Mouse (Mus musculus) forebrain, embryonic 11.5 days (tissue): Measurements from ENCODE around the gene Nsmf. TPM values are rescaled to one million over a fixed set of nuclear protein-coding genes. Genes with fewer than 3 reads are reported as not detected.
A peak's percentile ranks its signal among the peaks of the same experiment; 100 is the strongest.

Source experiments
- ATAC-seq: fragments of 200-750 bp; cut with Nextera tagmentation; replicated peaks from 2 replicates; pipeline ENCODE4 v1.8.0; 2017; ENCODE audit warnings: moderate TSS enrichment; ENCODE audit not compliant: low FRiP score
- DNase-seq: peaks from one replicate; pipeline ENCODE4 v3.0.0-alpha.2; 2017; ENCODE audit warnings: low spot score
- H3K27ac ChIP-seq: fragments of 300-500 bp; sonication (generic); 2 replicates; pipeline ENCODE4 v1.5.1; 2014; ENCODE audit warnings: low read depth, low read length
- H3K27me3 ChIP-seq: fragments of 300-500 bp; sonication (generic); 2 replicates; pipeline ENCODE4 v1.6.1; 2014; ENCODE audit warnings: mild to moderate bottlenecking, low read length, mixed read lengths; ENCODE audit not compliant: control insufficient read depth, insufficient read depth
- H3K36me3 ChIP-seq: fragments of 300-500 bp; sonication (generic); 2 replicates; pipeline ENCODE4 v1.6.1; 2014; ENCODE audit warnings: mild to moderate bottlenecking, low read length, moderate library complexity, mixed read lengths; ENCODE audit not compliant: control insufficient read depth, insufficient read depth
- H3K4me1 ChIP-seq: fragments of 300-500 bp; sonication (generic); replicated peaks from 2 replicates; pipeline ENCODE4 v1.6.1; 2014; ENCODE audit warnings: low read length, mixed read lengths; ENCODE audit not compliant: control insufficient read depth, insufficient read depth
- H3K4me2 ChIP-seq: fragments of 300-500 bp; sonication (generic); 2 replicates; pipeline ENCODE4 v1.6.1; 2014; ENCODE audit warnings: low read depth, mild to moderate bottlenecking, low read length, moderate library complexity, mixed read lengths; ENCODE audit not compliant: severe bottlenecking
- H3K4me3 ChIP-seq: fragments of 300-500 bp; sonication (generic); 2 replicates; pipeline ENCODE4 v1.5.1; 2014; ENCODE audit warnings: low read depth, low read length
- H3K9ac ChIP-seq: fragments of 300-500 bp; sonication (generic); 2 replicates; pipeline ENCODE4 v1.6.1; 2014; ENCODE audit warnings: low read length
- H3K9me3 ChIP-seq: fragments of 300-500 bp; sonication (generic); 2 replicates; pipeline ENCODE4 v1.6.1; 2016; ENCODE audit warnings: low read length, mixed read lengths; ENCODE audit not compliant: control insufficient read depth
- WGBS: fragments of 180-500 bp; shearing (Covaris S2); extraction: QIAGEN DNeasy Blood & Tissue Kit; methylation state at CpG from one replicate; pipeline ENCODE4 v1.1.7; 2014; 5-methylcytosine and 5-hydroxymethylcytosine counted together
- polyA plus RNA-seq: library from polyadenylated mRNA; unstranded; fragments of >200 nt; fragmentation: Nextera tagmentation; extraction: Ambion mirVana; gene quantifications from 2 replicates; pipeline ENCODE4 v1.2.1, GENCODE M21; 2014

Nsmf gene
- polyA plus RNA-seq, 1 experiment from 2014 or later: 81.2 TPM

DNA sequence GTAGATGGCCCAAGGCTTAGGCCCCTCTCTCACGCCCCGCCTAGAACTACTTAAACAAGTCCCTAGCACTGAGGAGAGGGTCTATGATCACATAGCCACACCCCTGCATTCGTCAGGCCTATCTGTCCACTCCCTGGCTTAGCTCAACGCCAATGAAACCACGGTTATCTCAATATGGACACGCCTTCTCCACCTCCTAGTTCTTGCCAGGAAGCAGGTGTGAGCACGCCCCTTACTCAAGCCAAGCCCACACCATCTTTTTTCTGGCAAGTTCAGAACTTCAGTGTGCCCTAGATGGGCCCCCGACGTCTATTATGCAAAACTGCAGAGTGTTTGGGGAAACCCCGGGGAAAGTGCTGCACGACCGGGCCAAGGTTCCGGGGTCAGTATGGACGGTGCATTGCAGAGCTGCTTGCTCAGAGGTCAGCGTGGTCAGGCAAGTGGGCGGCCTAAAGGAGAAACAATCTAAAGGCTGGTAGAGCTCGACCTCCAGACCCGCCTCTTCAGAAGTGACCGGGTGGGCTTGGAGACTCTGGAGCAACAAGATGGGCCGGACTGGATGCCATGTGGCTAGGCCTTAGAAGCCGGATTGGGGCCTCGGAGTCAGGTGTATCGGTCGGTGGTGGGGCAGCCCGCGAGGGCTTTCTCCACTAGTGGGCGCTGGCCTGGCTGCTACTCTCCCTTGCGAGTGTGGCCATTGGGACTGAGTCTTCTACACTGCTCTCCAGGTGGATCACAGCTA lies 41.1 kb downstream of the Nsmf start, which contains the start of gene Noxa1:
Gene Noxa1 (minus strand): TSS at position 41 of the 742 bp plus-strand sequence.
- H3K9ac ChIP-seq: no peak within 1 kb of the TSS
- ATAC-seq (no peak), DNase-seq (peak; percentile 50)
- H3K27ac ChIP-seq: no peak within 1 kb of the TSS
- H3K4me3 ChIP-seq: no peak within 1 kb of the TSS
- WGBS: 51% methylated on average over 28 of the region's 28 CpGs
- H3K4me2 ChIP-seq: no peak within 1 kb of the TSS
- peaks cover 8% of the 10 kb centered on the region; the same call in 1 of the 2 replicates for H3K4me1 ChIP-seq
- H3K27me3 ChIP-seq: no peaks in the 10 kb centered on the region; the same call in none of the 2 replicates
- no peaks in the 10 kb centered on the region for H3K36me3 ChIP-seq
- no peaks in the 10 kb centered on the region for H3K9me3 ChIP-seq

DNA sequence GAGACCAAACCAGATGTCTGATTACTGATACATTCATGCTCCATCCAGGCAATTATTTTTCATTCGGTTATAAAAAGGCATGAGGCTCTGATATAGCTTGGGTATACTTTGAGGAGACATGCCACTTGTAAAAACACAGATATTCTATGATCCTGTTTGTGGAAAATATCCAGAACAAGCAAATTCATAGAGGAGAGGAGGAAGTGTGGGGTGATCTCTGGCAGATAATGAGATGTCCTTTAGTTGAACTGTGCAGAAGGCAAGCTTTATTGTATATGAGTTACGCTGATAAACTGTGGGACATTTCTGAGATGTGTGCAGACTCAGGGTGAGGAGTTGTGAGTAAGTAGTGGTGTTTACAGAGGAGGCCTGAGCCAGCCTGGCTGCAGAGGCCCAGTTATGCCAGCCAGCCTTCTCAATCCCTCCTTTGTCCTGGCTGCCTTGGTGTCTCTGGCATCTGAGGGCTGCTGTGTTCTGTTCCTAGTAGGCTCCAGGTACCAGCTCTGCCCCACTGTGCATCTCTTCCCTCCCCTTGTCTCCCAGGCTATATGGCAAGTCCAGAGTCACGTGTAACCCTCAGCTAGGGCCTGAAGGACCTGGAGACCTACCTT lies 44.0 kb downstream of the Nsmf start:
- H3K36me3 ChIP-seq: no peaks in the 10 kb centered on the region
- H3K4me3 ChIP-seq: no peak overlapping the region
- H3K27me3 ChIP-seq: no peaks in the 10 kb centered on the region; the same call in none of the 2 replicates
- H3K9ac ChIP-seq: no peak overlapping the region
- no peak overlapping the region for H3K27ac ChIP-seq
- no peak overlapping the region for H3K4me2 ChIP-seq
- peak; percentile 42 for DNase-seq
- no peak for ATAC-seq
- whole genome bisulfite sequencing: 87% methylated on average over 3 of the region's 3 CpGs
- peaks cover 8% of the 10 kb centered on the region; the same call in 1 of the 2 replicates for H3K4me1 ChIP-seq
- H3K9me3 ChIP-seq: no peaks in the 10 kb centered on the region

DNA sequence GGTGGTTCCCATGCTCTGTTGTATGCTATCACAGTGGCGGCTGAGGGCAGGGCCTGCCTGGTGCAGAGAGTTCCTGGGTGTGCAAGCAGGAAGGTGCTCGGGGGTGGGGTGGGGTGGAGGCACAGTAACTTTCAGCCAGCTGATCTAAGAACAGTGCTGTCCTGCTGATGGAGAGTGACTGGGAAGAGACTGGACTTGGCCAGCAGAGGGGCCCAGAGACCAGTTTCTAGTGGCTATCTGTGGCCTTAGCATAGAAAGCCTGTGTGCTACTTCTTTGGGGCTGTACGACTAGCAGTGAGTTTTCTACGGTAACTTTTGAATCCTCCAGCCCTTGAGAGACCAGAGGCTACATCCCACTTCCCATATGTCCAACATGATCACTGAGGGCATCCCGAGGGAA lies 44.8 kb downstream of the Nsmf start:
- ATAC-seq: peak; percentile 79

DNA sequence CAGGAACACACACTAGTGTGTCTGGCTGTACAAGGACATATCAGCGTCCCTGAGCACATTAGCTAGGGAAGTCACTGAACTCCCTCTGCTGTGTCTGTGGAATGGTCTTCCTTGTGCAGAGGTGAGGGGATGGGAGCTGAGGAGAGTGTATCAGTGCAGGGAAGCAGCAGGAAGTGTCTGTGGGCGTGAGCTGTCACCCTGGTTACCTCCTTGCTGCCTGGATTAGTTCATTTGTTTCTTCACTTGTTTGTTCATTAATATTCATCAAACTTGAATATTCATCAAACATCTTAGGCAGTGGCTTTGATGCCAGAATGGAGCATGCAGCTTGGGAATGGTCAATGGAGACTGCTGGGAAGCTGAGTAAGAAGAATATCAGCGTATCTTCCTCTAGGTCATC lies 45.5 kb downstream of the Nsmf start:
- Histone ChIP-seq H3K4me1 (peaks cover 8% of the 10 kb centered on the region; the same call in 1 of the 2 replicates), H3K27me3 (no peaks in the 10 kb centered on the region), H3K4me3 (no peak overlapping the region), H3K4me2 (no peak overlapping the region), H3K9me3 (no peaks in the 10 kb centered on the region), H3K27ac (no peak overlapping the region), H3K36me3 (no peaks in the 10 kb centered on the region), H3K9ac (no peak overlapping the region)
- WGBS: 76% methylated on average over 3 of the region's 3 CpGs
- ATAC-seq (no peak), DNase-seq (no peak)

More for the DNA sequence above, 44.8 kb downstream of the Nsmf start:
- Histone ChIP-seq H3K27me3 (no peaks in the 10 kb centered on the region; the same call in none of the 2 replicates), H3K4me1 (peaks cover 8% of the 10 kb centered on the region; the same call in 1 of the 2 replicates), H3K4me2 (no peak overlapping the region), H3K9ac (no peak overlapping the region), H3K4me3 (no peak overlapping the region), H3K27ac (no peak overlapping the region), H3K36me3 (no peaks in the 10 kb centered on the region), H3K9me3 (no peaks in the 10 kb centered on the region)
- peak; percentile 69 for DNase-seq
- WGBS: 42% methylated on average over 5 of the region's 5 CpGs

DNA sequence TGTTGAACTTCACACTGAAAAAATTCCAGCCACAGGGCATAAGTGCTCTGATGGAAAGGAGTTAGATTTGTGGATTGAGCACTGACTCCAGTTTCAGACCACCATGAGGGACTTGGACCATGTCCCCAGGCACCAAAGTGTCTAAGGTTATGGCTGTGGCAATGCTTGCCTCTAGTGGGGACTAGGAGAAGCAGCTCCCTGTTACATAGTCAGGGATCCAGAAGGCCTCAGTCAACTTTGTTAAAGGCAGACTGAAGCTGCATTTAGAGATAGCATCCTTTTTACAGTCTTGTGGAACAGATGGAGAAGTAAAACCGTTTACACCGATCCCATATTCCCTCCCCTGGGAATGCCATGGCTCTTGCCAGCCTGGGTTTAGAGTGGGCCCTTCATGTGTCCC lies 50.0 kb downstream of the Nsmf start:
- Histone ChIP-seq H3K4me3 (no peak overlapping the region), H3K36me3 (no peaks in the 10 kb centered on the region), H3K4me2 (no peak overlapping the region), H3K9ac (no peak overlapping the region), H3K27me3 (no peaks in the 10 kb centered on the region), H3K9me3 (no peaks in the 10 kb centered on the region), H3K4me1 (peaks cover 8% of the 10 kb centered on the region; the same call in 1 of the 2 replicates), H3K27ac (no peak overlapping the region)
- ATAC-seq: no peak
- DNase-seq: no peak
- WGBS: 88% methylated on average over 2 of the region's 2 CpGs

DNA sequence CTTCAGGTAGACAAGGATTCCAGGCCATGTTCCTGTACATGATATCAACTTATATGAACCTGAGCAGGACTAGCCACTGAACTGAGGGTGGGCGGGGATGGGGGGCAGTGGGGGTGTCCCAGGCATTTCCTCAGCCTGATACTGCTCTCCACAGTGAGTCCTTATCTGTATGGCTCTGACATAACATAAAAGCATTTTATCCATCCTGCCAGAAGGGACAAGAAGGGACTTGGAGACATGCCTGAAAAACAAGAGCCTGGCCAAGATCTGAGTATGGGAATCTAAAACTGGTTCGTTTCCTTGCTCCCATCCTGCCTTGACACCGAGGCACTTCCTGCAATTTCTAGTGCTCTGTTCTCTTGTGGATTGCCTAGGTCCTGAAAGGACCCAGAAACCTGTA lies 51.9 kb downstream of the Nsmf start:
- H3K4me3 ChIP-seq: no peak overlapping the region
- DNase-seq: no peak
- H3K27ac ChIP-seq: no peak overlapping the region
- no peak for ATAC-seq
- WGBS: 77% methylated on average over 3 of the region's 3 CpGs
- no peaks in the 10 kb centered on the region for H3K9me3 ChIP-seq
- H3K4me1 ChIP-seq: no peaks in the 10 kb centered on the region
- H3K4me2 ChIP-seq: no peak overlapping the region
- no peak overlapping the region for H3K9ac ChIP-seq
- no peaks in the 10 kb centered on the region for H3K27me3 ChIP-seq
- H3K36me3 ChIP-seq: no peaks in the 10 kb centered on the region

DNA sequence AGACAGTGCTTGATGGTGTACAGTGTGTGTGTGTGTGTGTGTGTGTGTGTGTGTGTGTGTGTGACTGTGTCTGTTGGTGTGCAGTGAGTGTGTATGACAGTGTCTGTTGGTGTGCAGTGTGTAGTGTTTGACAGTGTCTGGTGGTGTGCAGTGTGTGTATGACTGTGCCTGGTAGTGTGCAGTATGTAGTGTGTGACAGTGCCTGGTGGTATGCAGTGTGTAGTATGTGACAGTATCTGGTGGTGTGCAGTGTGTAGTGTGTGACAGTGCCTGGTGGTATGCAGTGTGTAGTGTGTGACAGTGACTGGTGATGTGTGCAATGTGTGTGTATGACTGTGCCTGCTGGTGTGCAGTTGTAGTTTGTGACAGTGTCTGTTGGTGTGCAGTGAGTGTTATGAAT lies 55.3 kb downstream of the Nsmf start:
- ATAC-seq (no peak), DNase-seq (no peak)
- H3K27ac ChIP-seq: no peak overlapping the region

DNA sequence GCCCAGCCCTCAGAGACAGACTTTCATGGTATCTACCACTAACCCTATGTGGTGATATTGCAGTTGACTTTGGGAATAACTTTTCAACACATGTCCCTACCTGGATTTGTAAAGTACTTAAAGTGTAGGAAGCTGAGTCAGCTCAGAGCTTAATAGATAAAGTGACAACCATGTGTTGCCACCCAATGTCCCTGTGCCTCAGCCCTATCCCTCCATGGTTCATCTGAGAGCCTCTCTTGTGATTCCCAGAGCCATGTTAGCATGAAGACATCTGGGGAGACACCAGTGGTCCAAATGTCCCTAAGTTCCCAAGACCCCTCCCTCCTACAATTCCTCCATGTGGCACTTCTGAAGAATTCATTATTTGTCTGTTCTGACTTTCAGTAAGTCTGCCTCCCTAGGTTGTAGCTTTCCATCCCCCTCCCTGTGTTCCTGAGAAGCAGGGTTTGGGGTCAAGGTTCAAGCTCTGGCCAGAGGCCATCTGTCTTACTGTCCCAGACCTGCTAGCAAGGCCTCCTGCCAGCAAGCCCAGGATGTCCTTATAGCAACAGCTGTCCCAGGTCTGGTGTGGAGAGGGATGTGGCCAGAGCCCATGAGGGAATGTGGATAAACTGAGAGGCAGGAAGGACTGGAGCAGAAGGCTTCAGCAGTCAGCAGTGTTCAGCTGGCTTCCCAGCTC lies 56.5 kb downstream of the Nsmf start:
- DNase-seq: peak; percentile 44

More for the DNA sequence above, 55.3 kb downstream of the Nsmf start:
- Histone ChIP-seq H3K4me2 (no peak overlapping the region), H3K9ac (no peak overlapping the region), H3K4me1 (no peaks in the 10 kb centered on the region), H3K4me3 (no peak overlapping the region), H3K27me3 (no peaks in the 10 kb centered on the region), H3K36me3 (no peaks in the 10 kb centered on the region), H3K9me3 (no peaks in the 10 kb centered on the region)

More for the DNA sequence above, 56.5 kb downstream of the Nsmf start:
- H3K9me3 ChIP-seq: no peaks in the 10 kb centered on the region
- no peaks in the 10 kb centered on the region for H3K36me3 ChIP-seq
- H3K4me3 ChIP-seq: no peak overlapping the region
- no peak overlapping the region for H3K4me2 ChIP-seq
- H3K27ac ChIP-seq: no peak overlapping the region
- H3K27me3 ChIP-seq: no peaks in the 10 kb centered on the region
- no peaks in the 10 kb centered on the region for H3K4me1 ChIP-seq
- no peak overlapping the region; the same call in 1 of the 2 replicates for H3K9ac ChIP-seq
- ATAC-seq: no peak
